Mouse (Mus musculus) layer of hippocampus, postnatal 14 days (tissue): ENCODE measurements around the gene Olfr1058. TPM values are rescaled to one million over a fixed set of nuclear protein-coding genes. Genes with fewer than 3 reads are reported as not detected.
"Not testable (repeated sequence)": the region's sequence is repeated elsewhere in the genome, so short reads cannot be mapped to it uniquely, and the experiment has no call there.

Experiments
- DNase-seq, 2 experiments: peaks; one replicate each; pipeline ENCODE4 v3.0.0; 2021 to 2022; ENCODE audit warnings: low spot score in 2 of 2, mixed read lengths in 1 of 2
- long read RNA-seq, 2 experiments: library from polyadenylated mRNA; stranded (forward); transcript quantifications; one replicate each; pipeline ENCODE4 v2.0.0; 2021
- total RNA-seq, 2 experiments: library from RNA; stranded (reverse); gene quantifications; 2 replicates each; pipeline ENCODE4 v1.2.3; 2021

The Olfr1058 gene
- total RNA-seq: not detected
- long read RNA-seq, experiment 1: 0 reads
- long read RNA-seq, experiment 2: 0 reads

GRCm38 (mm10) chr2:86388461-86388860 is at the start of gene Olfr1058:
Gene Olfr1058 (minus strand): TSS chr2:86388561.
- DNase-seq: not testable (repeated sequence)

- not testable (repeated sequence) for DNase-seq
Measured at GRCm38 (mm10) chr2:86428511-86428910, 40.1 kb upstream of the Olfr1058 start.

GRCm38 (mm10) chr2:86426649-86427048 is 38.3 kb upstream of the Olfr1058 start, which contains the start of gene Olfr1062:
Gene Olfr1062 (minus strand): TSS chr2:86426749.
- DNase-seq: not testable (repeated sequence)

- DNase-seq: no peak
Measured at GRCm38 (mm10) chr2:86413950-86414349, 25.6 kb upstream of the Olfr1058 start, which contains the start of gene Olfr1061. Gene Olfr1061 (minus strand): TSS chr2:86414050.

GRCm38 (mm10) chr2:86395114-86395513 is 6.8 kb upstream of the Olfr1058 start:
- DNase-seq: no peak

- DNase-seq: no peak
Measured at GRCm38 (mm10) chr2:86378293-86378692, 10.1 kb downstream of the Olfr1058 start, which contains the start of gene Olfr1057. Gene Olfr1057 (minus strand): TSS chr2:86378393.

GRCm38 (mm10) chr2:86366342-86366741 is 22.0 kb downstream of the Olfr1058 start:
- not testable (repeated sequence) for DNase-seq

- no peak for DNase-seq
Measured at GRCm38 (mm10) chr2:86362369-86362768, 26.0 kb downstream of the Olfr1058 start, which contains the start of gene Olfr1056. Gene Olfr1056 (minus strand): TSS chr2:86362469.

GRCm38 (mm10) chr2:86351751-86352150 is 36.6 kb downstream of the Olfr1058 start:
- peak in 1 of 2 experiments; percentile 42 for DNase-seq

- no peak for DNase-seq
Measured at GRCm38 (mm10) chr2:86350184-86350583, 38.2 kb downstream of the Olfr1058 start, which contains the start of gene Olfr1055. Gene Olfr1055 (minus strand): TSS chr2:86350284.

GRCm38 (mm10) chr2:86335333-86335732 is 53.0 kb downstream of the Olfr1058 start, which contains the start of gene Olfr1054:
Gene Olfr1054 (minus strand): TSS chr2:86335433.
- no peak for DNase-seq

Other genes with a start within 250 kb of the Olfr1058 start
- not detected for gene Olfr1040, start 241.8 kb downstream of the Olfr1058 start, total RNA-seq
- gene Olfr1042, start 226.7 kb downstream of the Olfr1058 start, total RNA-seq: not detected
- gene Olfr1043, start 221.0 kb downstream of the Olfr1058 start, total RNA-seq: not detected
- not detected for gene Olfr1044, start 210.7 kb downstream of the Olfr1058 start, total RNA-seq
- not detected for gene Olfr52, start 202.9 kb downstream of the Olfr1058 start, total RNA-seq
- not detected for gene Olfr1045, start 185.6 kb downstream of the Olfr1058 start, total RNA-seq
- not detected for gene Olfr1046, start 169.2 kb downstream of the Olfr1058 start, total RNA-seq
- not detected for gene Olfr1047, start 157.2 kb downstream of the Olfr1058 start, total RNA-seq
- not detected for gene Olfr1048, start 148.3 kb downstream of the Olfr1058 start, total RNA-seq
- gene Olfr1049, start 130.2 kb downstream of the Olfr1058 start, total RNA-seq: not detected
- not detected for gene Olfr1051, start 109.5 kb downstream of the Olfr1058 start, total RNA-seq
- not detected for gene Olfr1052, start 96.1 kb downstream of the Olfr1058 start, total RNA-seq
- not detected for gene Olfr1053, start 73.3 kb downstream of the Olfr1058 start, total RNA-seq
- gene Olfr1054, start 53.1 kb downstream of the Olfr1058 start, total RNA-seq: not detected
- gene Olfr1055, start 38.3 kb downstream of the Olfr1058 start, total RNA-seq: not detected
- gene Olfr1056, start 26.1 kb downstream of the Olfr1058 start, total RNA-seq: not detected
- gene Olfr1057, start 10.2 kb downstream of the Olfr1058 start, total RNA-seq: not detected
- gene Olfr1061, start 25.5 kb upstream of the Olfr1058 start, total RNA-seq: not detected
- not detected for gene Olfr1062, start 38.2 kb upstream of the Olfr1058 start, total RNA-seq
- gene Olfr1065, start 62.0 kb upstream of the Olfr1058 start, total RNA-seq: not detected
- not detected for gene Olfr1066, start 67.7 kb upstream of the Olfr1058 start, total RNA-seq
- not detected for gene Olfr228, start 98.8 kb upstream of the Olfr1058 start, total RNA-seq
- gene Olfr1076, start 119.9 kb upstream of the Olfr1058 start, total RNA-seq: not detected
- gene Olfr1079, start 153.9 kb upstream of the Olfr1058 start, total RNA-seq: not detected
- not detected for gene Olfr1080, start 169.7 kb upstream of the Olfr1058 start, total RNA-seq
- not detected for gene Olfr1082, start 210.4 kb upstream of the Olfr1058 start, total RNA-seq